Mouse (Mus musculus) megakaryocyte, embryonic 14.5 days (primary cell): ENCODE measurements around the gene Tmem216. TPM values are rescaled to one million over a fixed set of nuclear protein-coding genes. Genes with fewer than 3 reads are reported as not detected.
A peak's percentile ranks its signal among the peaks of the same experiment; 100 is the strongest.

Experiments
- H3K27me3 ChIP-seq: replicated peaks from 2 replicates; pipeline ENCODE3; 2012; ENCODE audit warnings: inconsistent platforms
- H3K36me3 ChIP-seq: replicated peaks from 2 replicates; pipeline ENCODE3; 2012; ENCODE audit warnings: low read length, inconsistent platforms, mixed read lengths
- H3K4me1 ChIP-seq: 2 replicates; pipeline ENCODE4 v1.6.1; 2012; ENCODE audit warnings: inconsistent platforms
- H3K4me3 ChIP-seq: replicated peaks from 2 replicates; pipeline ENCODE3; 2012; ENCODE audit warnings: moderate library complexity, mild to moderate bottlenecking, inconsistent platforms
- H3K9me3 ChIP-seq: 2 replicates; pipeline ENCODE4 v1.6.1; 2012; ENCODE audit warnings: inconsistent platforms
- FLI1 ChIP-seq: IDR thresholded peaks from 2 replicates; pipeline ENCODE4 v1.6.1; 2012; ENCODE audit warnings: low read length, inconsistent platforms, mixed read lengths
- GATA1 ChIP-seq: IDR thresholded peaks from 3 replicates; pipeline ENCODE4 v1.6.1; 2012; ENCODE audit warnings: mixed read lengths, low read length, inconsistent platforms, borderline replicate concordance
- polyA plus RNA-seq: library from polyadenylated mRNA; stranded (reverse); fragments of >175 nt; gene quantifications from 2 replicates; pipeline ENCODE4 v1.2.3, GENCODE M21; 2012; ENCODE audit warnings: low replicate concordance; ENCODE audit not compliant: insufficient read depth

The Tmem216 gene
- polyA plus RNA-seq, 1 experiment: 0.85 TPM

DNA sequence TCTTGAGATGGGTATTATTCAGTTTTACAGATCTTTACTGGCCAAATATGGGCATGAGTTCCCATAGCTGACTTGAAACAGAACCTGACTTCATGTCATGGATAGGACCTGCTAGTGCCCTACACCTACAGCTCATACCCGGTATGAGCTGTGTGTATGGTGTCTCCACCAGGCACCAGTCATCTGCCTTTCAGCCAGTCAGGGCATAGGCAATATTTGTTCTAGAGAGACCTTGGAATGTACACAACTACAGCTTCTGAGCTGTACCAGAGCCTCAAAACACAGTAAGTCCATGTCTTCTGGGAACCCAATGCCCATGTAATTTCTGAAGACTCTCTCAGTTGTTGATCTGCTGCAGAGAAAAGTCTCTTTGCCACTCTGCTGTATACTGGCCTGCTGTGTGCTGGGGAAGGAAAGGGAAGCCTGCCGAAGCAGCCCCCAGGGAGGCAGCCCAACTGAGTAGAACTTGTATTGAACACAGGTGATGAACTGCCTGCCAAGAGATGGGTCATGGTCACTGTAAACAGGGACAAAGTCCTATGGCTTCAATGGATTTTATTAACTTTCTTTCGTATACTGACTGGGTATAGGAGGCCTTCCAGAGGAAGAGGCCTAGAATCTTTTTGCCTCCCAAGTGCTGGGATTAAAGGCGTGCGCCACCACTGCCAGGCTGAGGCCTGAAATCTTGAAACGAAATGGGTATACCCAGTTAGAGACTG is 35.8 kb upstream of the Tmem216 start:
- no peak for TF ChIP-seq FLI1
- no peak for TF ChIP-seq GATA1
- Histone ChIP-seq H3K27me3 (no peaks in the 10 kb centered on the region), H3K36me3 (peaks cover 95% of the 10 kb centered on the region), H3K4me3 (no peak overlapping the region), H3K9me3 (no peaks in the 10 kb centered on the region), H3K4me1 (peaks cover 53% of the 10 kb centered on the region)

DNA sequence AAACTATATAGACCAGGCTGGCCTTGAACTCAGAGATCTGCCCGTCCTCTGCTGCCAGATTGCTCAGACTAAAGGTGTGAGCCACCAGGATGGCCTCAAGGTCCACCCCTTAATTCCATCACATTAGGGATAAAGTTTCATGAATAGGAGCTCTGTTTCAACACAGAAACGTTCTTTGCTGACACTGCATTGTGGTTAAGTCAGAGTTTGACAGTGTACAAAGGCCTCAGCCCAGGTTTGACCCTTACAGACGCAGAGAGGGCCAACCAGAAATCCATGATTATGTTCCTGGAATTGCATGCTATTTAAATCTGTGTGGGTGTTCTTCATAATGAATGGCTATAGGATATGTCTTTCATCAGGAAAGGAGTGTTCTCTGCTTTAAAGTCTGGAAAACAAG is 34.3 kb upstream of the Tmem216 start:
- H3K36me3 ChIP-seq: peaks cover 89% of the 10 kb centered on the region
- H3K27me3 ChIP-seq: no peaks in the 10 kb centered on the region
- peaks cover 61% of the 10 kb centered on the region for H3K4me1 ChIP-seq
- TF ChIP-seq FLI1: no peak
- no peak for TF ChIP-seq GATA1
- H3K9me3 ChIP-seq: no peaks in the 10 kb centered on the region
- no peak overlapping the region for H3K4me3 ChIP-seq

GRCm38 (mm10) chr19:10589127-10589857 is 33.3 kb upstream of the Tmem216 start:
- H3K4me1 ChIP-seq: peaks cover 64% of the 10 kb centered on the region
- no peak for TF ChIP-seq GATA1
- no peak for TF ChIP-seq FLI1
- H3K9me3 ChIP-seq: no peaks in the 10 kb centered on the region
- peak overlapping the region; percentile 83 for H3K4me3 ChIP-seq
- peaks cover 89% of the 10 kb centered on the region for H3K36me3 ChIP-seq
- no peaks in the 10 kb centered on the region for H3K27me3 ChIP-seq

GRCm38 (mm10) chr19:10587231-10587630 is 31.2 kb upstream of the Tmem216 start:
- Histone ChIP-seq H3K9me3 (no peaks in the 10 kb centered on the region), H3K36me3 (peaks cover 83% of the 10 kb centered on the region), H3K4me3 (no peak overlapping the region), H3K27me3 (no peaks in the 10 kb centered on the region), H3K4me1 (peaks cover 71% of the 10 kb centered on the region)
- TF ChIP-seq FLI1: no peak
- no peak for TF ChIP-seq GATA1

GRCm38 (mm10) chr19:10585112-10585511 is 29.1 kb upstream of the Tmem216 start:
- H3K4me3 ChIP-seq: no peak overlapping the region
- H3K27me3 ChIP-seq: no peaks in the 10 kb centered on the region
- TF ChIP-seq GATA1 (no peak), FLI1 (no peak)
- peaks cover 79% of the 10 kb centered on the region for H3K4me1 ChIP-seq
- peaks cover 84% of the 10 kb centered on the region for H3K36me3 ChIP-seq
- no peaks in the 10 kb centered on the region for H3K9me3 ChIP-seq

GRCm38 (mm10) chr19:10583550-10584146 is 27.6 kb upstream of the Tmem216 start:
- Histone ChIP-seq H3K4me3 (no peak overlapping the region), H3K27me3 (no peaks in the 10 kb centered on the region), H3K9me3 (no peaks in the 10 kb centered on the region), H3K4me1 (peaks cover 79% of the 10 kb centered on the region), H3K36me3 (peaks cover 85% of the 10 kb centered on the region)
- TF ChIP-seq GATA1 (no peak), FLI1 (no peak)

DNA sequence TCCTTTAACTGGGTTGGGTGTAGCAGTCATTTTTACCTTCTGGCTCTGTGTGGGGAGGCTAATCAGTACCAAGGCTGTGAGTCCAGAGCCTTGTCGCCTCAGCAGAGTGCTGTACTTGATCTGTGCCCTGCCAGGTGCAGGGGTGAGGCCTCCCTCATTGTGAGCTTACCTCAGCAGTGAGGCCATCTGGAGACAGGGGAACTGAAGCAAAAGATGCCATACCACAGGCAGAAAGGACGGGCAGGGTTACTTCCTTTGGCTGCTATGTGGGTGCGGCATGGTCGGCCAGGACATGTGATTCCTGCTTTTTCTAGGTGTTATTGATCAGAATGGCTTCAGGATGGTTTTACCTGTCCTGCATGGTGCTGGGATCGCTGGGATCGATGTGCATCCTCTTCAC is 25.9 kb upstream of the Tmem216 start:
- H3K27me3 ChIP-seq: no peaks in the 10 kb centered on the region
- H3K36me3 ChIP-seq: peaks cover 71% of the 10 kb centered on the region
- peaks cover 67% of the 10 kb centered on the region for H3K4me1 ChIP-seq
- TF ChIP-seq GATA1 (no peak), FLI1 (no peak)
- peak overlapping the region; percentile 40 for H3K4me3 ChIP-seq
- no peaks in the 10 kb centered on the region for H3K9me3 ChIP-seq

GRCm38 (mm10) chr19:10580761-10581160 is 24.7 kb upstream of the Tmem216 start:
- peaks cover 61% of the 10 kb centered on the region for H3K36me3 ChIP-seq
- TF ChIP-seq GATA1 (no peak), FLI1 (no peak)

GRCm38 (mm10) chr19:10580102-10580501 is 24.1 kb upstream of the Tmem216 start:
- Histone ChIP-seq H3K9me3 (no peaks in the 10 kb centered on the region), H3K4me1 (peaks cover 68% of the 10 kb centered on the region), H3K27me3 (no peaks in the 10 kb centered on the region), H3K36me3 (peaks cover 63% of the 10 kb centered on the region), H3K4me3 (no peak overlapping the region)
- TF ChIP-seq GATA1 (no peak), FLI1 (no peak)

More at GRCm38 (mm10) chr19:10580761-10581160, 24.7 kb upstream of the Tmem216 start:
- H3K27me3 ChIP-seq: no peaks in the 10 kb centered on the region
- peaks cover 64% of the 10 kb centered on the region for H3K4me1 ChIP-seq
- no peaks in the 10 kb centered on the region for H3K9me3 ChIP-seq
- no peak overlapping the region for H3K4me3 ChIP-seq
